Mouse (Mus musculus): ENCODE data around the gene Klhl24. TPM values are rescaled to one million over a fixed set of nuclear protein-coding genes. Genes with fewer than 3 reads are reported as not detected.

Klhl24 gene
- 19.3 and 32.2 TPM in 2 replicates for polyA plus RNA-seq (2012; rRNA removed)

GRCm38 (mm10) chr16:20097069-20097710, at the start of gene Klhl24:
Gene Klhl24, plus strand, starts transcription at chr16:20097542.

GRCm38 (mm10) chr16:20140772-20141531, 43.6 kb downstream of the Klhl24 start, which contains the start of gene Yeats2:
Gene Yeats2, plus strand, starts transcription at chr16:20141063.

Other genes with a start within 250 kb of the Klhl24 start
- gene Klhl6, start 114.5 kb upstream of the Klhl24 start, polyA plus RNA-seq (2012; rRNA removed): 6.9 and 7.3 TPM in 2 replicates
- gene Yeats2, start 43.5 kb downstream of the Klhl24 start, polyA plus RNA-seq (2012; rRNA removed): 72.8 and 77.9 TPM in 2 replicates
- 0.71 and 1.3 TPM in 2 replicates for gene Map6d1, start 143.8 kb downstream of the Klhl24 start, polyA plus RNA-seq (2012; rRNA removed)
- 74.6 and 97.9 TPM in 2 replicates for gene Parl, start 204.8 kb downstream of the Klhl24 start, polyA plus RNA-seq (2012; rRNA removed)
- gene Cyp2ab1, start 227.9 kb downstream of the Klhl24 start, polyA plus RNA-seq (2012; rRNA removed): not detected in 2 replicates

Data from central nervous system, embryonic 11.5 days (tissue).